In genomic region chr5:150385224-150385623, GRCm38 (mm10) we compare ENCODE assay signal across 16 mouse cellular contexts.
A peak's percentile ranks its signal among the peaks of the same experiment; 100 is the strongest.
DNase-seq lines count a peak whose midpoint lies in the region; ATAC-seq lines count a peak whose summit lies in the region.
"Had no signal": no experiment of that assay in that cellular context is flagged by ENCODE, and none has a peak within 500 bp of the region (broad histone marks: within the 10 kb centered on the region; RNA-seq: fewer than 3 reads in every experiment).

No protein-coding gene starts in this region.

- H3K27ac ChIP-seq in hindbrain, embryonic 13.5 days, result peak overlapping the region; percentile 8; the same call in 1 of the 2 replicates
- no peak overlapping the region for H3K27ac ChIP-seq in hindbrain, embryonic 11.5 days (ENCODE audit: low read depth, low read length)
- 0 out of 2 replicates have a peak overlapping the region, but pooled peaks have one; percentile 65 for H3K27ac ChIP-seq in lung, embryonic 15.5 days
- 0 out of 2 replicates have a peak overlapping the region, but pooled peaks have one; percentile 38 for H3K27ac ChIP-seq in intestine, embryonic 15.5 days
- H3K27ac ChIP-seq: embryonic facial prominence, embryonic 12.5 days; liver, embryonic 13.5 days; neural tube, embryonic 12.5 days had no signal

- H3K4me1 ChIP-seq in hindbrain, embryonic 13.5 days (replicated peaks), result no peaks in the 10 kb centered on the region
- H3K4me1 ChIP-seq in hindbrain, embryonic 11.5 days (replicated peaks; ENCODE audit: control insufficient read depth, insufficient read depth, low read length), result no peaks in the 10 kb centered on the region
- H3K4me1 ChIP-seq in lung, embryonic 15.5 days, result peaks cover 20% of the 10 kb centered on the region
- H3K4me1 ChIP-seq in intestine, embryonic 15.5 days (replicated peaks), result peaks cover 12% of the 10 kb centered on the region; the same call in 1 of the 2 replicates
- H3K4me1 ChIP-seq: embryonic facial prominence, embryonic 12.5 days; neural tube, embryonic 12.5 days had no signal

- H3K36me3 ChIP-seq in hindbrain, embryonic 13.5 days, result peaks cover 93% of the 10 kb centered on the region
- no peaks in the 10 kb centered on the region for H3K36me3 ChIP-seq in hindbrain, embryonic 11.5 days (ENCODE audit: control insufficient read depth, insufficient read depth, low read length)
- no peaks in the 10 kb centered on the region for H3K36me3 ChIP-seq in lung, embryonic 15.5 days
- no peaks in the 10 kb centered on the region for H3K36me3 ChIP-seq in intestine, embryonic 15.5 days
- H3K36me3 ChIP-seq: embryonic facial prominence, embryonic 12.5 days; liver, embryonic 13.5 days had no signal

- no peaks in the 10 kb centered on the region for H3K27me3 ChIP-seq in hindbrain, embryonic 13.5 days
- no peaks in the 10 kb centered on the region for H3K27me3 ChIP-seq in hindbrain, embryonic 11.5 days (ENCODE audit: control insufficient read depth, insufficient read depth, low read length)
- no peaks in the 10 kb centered on the region for H3K27me3 ChIP-seq in lung, embryonic 15.5 days
- H3K27me3 ChIP-seq in intestine, embryonic 15.5 days (replicated peaks), result no peaks in the 10 kb centered on the region
- H3K27me3 ChIP-seq: embryonic facial prominence, embryonic 12.5 days; liver, embryonic 13.5 days; neural tube, embryonic 12.5 days; Patski had no signal

- WGBS in hindbrain, embryonic 13.5 days, result 84% methylated on average over 7 of the region's 7 CpGs
- WGBS in hindbrain, embryonic 11.5 days, result 85% methylated on average over 7 of the region's 7 CpGs
- WGBS in lung, embryonic 15.5 days, result 41% methylated on average over 7 of the region's 7 CpGs
- 58% methylated on average over 7 of the region's 7 CpGs for WGBS in intestine, embryonic 15.5 days

- no peaks in the 10 kb centered on the region for H3K9me3 ChIP-seq in hindbrain, embryonic 13.5 days
- H3K9me3 ChIP-seq in hindbrain, embryonic 11.5 days (ENCODE audit: control insufficient read depth, low read length), result no peaks in the 10 kb centered on the region
- H3K9me3 ChIP-seq in lung, embryonic 15.5 days, result no peaks in the 10 kb centered on the region
- H3K9me3 ChIP-seq in intestine, embryonic 15.5 days, result no peaks in the 10 kb centered on the region
- H3K9me3 ChIP-seq: embryonic facial prominence, embryonic 12.5 days; liver, embryonic 13.5 days; neural tube, embryonic 12.5 days had no signal

- no peak overlapping the region for H3K9ac ChIP-seq in hindbrain, embryonic 13.5 days
- H3K9ac ChIP-seq in hindbrain, embryonic 11.5 days (ENCODE audit: low read depth, low read length), result no peak overlapping the region
- no peak overlapping the region for H3K9ac ChIP-seq in lung, embryonic 15.5 days
- no peak overlapping the region for H3K9ac ChIP-seq in intestine, embryonic 15.5 days
- H3K9ac ChIP-seq: embryonic facial prominence, embryonic 12.5 days; liver, embryonic 13.5 days; neural tube, embryonic 12.5 days had no signal

- H3K4me2 ChIP-seq in hindbrain, embryonic 13.5 days, result no peak overlapping the region
- H3K4me2 ChIP-seq in hindbrain, embryonic 11.5 days (replicated peaks; ENCODE audit: low read depth, low read length), result no peak overlapping the region
- H3K4me2 ChIP-seq in lung, embryonic 15.5 days, result 0 out of 2 replicates have a peak overlapping the region, but pooled peaks have one; percentile 21
- no peak overlapping the region for H3K4me2 ChIP-seq in intestine, embryonic 15.5 days (replicated peaks)
- H3K4me2 ChIP-seq: embryonic facial prominence, embryonic 12.5 days; liver, embryonic 13.5 days; neural tube, embryonic 12.5 days had no signal

- H3K4me3 ChIP-seq in hindbrain, embryonic 13.5 days, result no peak overlapping the region
- H3K4me3 ChIP-seq in hindbrain, embryonic 11.5 days (ENCODE audit: low read depth, low read length), result no peak overlapping the region
- no peak overlapping the region for H3K4me3 ChIP-seq in lung, embryonic 15.5 days
- no peak overlapping the region for H3K4me3 ChIP-seq in intestine, embryonic 15.5 days (replicated peaks)
- H3K4me3 ChIP-seq: embryonic facial prominence, embryonic 12.5 days; liver, embryonic 13.5 days; neural tube, embryonic 12.5 days had no signal

- DNase-seq in heart, adult 11 months, result peak; percentile 49
- DNase-seq in heart, postnatal 14 days, result no peak
- DNase-seq in hindbrain, embryonic 11.5 days (ENCODE audit: low spot score), result no peak
- DNase-seq in lung, postnatal 14 days, result no peak
- no peak for DNase-seq in adrenal gland, postnatal 10 days
- DNase-seq: cerebellum, postnatal 25 days; gastrocnemius, postnatal 25 days; liver, embryonic 13.5 days; thymus, adult 18-20 months had no signal

- intact Hi-C loops in heart, postnatal 14 days (cut with DNase I), result no loop called here

- no peak for ATAC-seq in hindbrain, embryonic 13.5 days (ENCODE audit: low FRiP score)
- ATAC-seq in hindbrain, embryonic 11.5 days (ENCODE audit: low FRiP score), result no peak
- peak; percentile 5; the same call in 1 of the 2 replicates for ATAC-seq in lung, embryonic 15.5 days (ENCODE audit: borderline replicate concordance, extremely low read depth, low FRiP score, low TSS enrichment)
- ATAC-seq in intestine, embryonic 15.5 days, result no peak
- ATAC-seq: midbrain, embryonic 16.5 days; Patski had no signal
